Mouse (Mus musculus): ENCODE data around the gene Gm4353. TPM values are rescaled to one million over a fixed set of nuclear protein-coding genes. Genes with fewer than 3 reads are reported as not detected.
A peak's percentile ranks its signal among the peaks of the same experiment; 100 is the strongest.
"Not testable (repeated sequence)": the region's sequence is repeated elsewhere in the genome, so short reads cannot be mapped to it uniquely, and the experiment has no call there.

Gene Gm4353
- total RNA-seq (2014; rRNA removed) (0.93 and 4.0 TPM in 2 replicates), polyA plus RNA-seq (2015; fragmentation: Nextera tagmentation; extraction: Ambion mirVana) (0.28 and 0.54 TPM in 2 replicates)

DNA sequence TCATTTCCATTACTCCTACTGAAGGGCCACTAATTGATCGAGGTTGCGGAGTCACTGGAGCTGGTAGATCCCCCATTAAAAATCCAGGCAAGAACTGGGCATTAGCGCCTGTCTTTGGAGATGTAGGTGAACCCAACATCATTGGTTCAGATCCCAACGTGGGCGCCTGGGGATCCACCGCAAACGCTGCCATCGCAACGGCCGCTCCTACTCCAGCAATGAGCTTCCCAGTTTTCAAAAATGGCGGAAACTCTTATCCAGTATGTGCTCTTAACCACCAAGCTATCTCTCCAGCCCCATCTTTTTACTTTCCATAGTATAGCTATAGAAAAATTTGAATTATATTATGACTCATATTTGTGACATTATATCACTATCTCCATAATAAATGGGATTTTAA lies at the start of gene Gm4353:
Gene Gm4353 (minus strand): TSS at position 270 of the 400 bp plus-strand sequence.
- H3K4me3 ChIP-seq (ENCODE audit: low read depth, low read length); H3K27ac ChIP-seq (ENCODE audit: low read depth, low read length); H3K9me3 ChIP-seq (ENCODE audit: low read length); H3K27me3 ChIP-seq (ENCODE audit: insufficient read depth, low read length); H3K4me2 ChIP-seq (ENCODE audit: low read depth, low read length, poor library complexity, severe bottlenecking); H3K36me3 ChIP-seq (ENCODE audit: insufficient read depth, low read length); ATAC-seq (ENCODE audit: low FRiP score); H3K4me1 ChIP-seq (ENCODE audit: insufficient read depth, low read length); DNase-seq (ENCODE audit: low spot score); H3K9ac ChIP-seq (replicated peaks; ENCODE audit: low read length, poor library complexity, severe bottlenecking): not testable (repeated sequence)
- 98% methylated on average over 11 of the region's 11 CpGs for WGBS

DNA sequence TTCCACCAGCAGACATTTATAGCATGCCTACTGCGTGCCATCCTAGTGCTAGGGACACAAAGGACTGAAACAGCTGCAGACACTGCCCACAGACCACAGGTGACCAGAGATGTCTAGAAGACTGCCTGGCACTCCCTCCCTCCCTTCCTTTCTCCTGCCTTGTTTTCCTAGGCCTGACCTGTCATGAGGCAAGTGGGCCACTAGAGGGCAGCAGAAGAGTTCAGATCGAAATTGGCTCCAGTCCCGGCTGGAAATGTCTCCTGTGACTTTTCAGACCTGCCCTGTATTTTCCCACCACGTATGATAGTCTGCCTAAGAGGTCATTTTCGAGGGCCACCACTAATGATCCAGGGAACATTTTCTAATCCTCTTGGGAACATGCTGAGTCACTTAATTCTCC lies 47.6 kb upstream of the Gm4353 start:
- ATAC-seq (ENCODE audit: low FRiP score) (peak; percentile 58; the same call in 1 of the 2 replicates), DNase-seq (ENCODE audit: low spot score) (peak; percentile 84)
- Histone ChIP-seq H3K27me3 (ENCODE audit: insufficient read depth, low read length) (no peaks in the 10 kb centered on the region), H3K9ac (replicated peaks; ENCODE audit: low read length, poor library complexity, severe bottlenecking) (no peak overlapping the region), H3K4me2 (ENCODE audit: low read depth, low read length, poor library complexity, severe bottlenecking) (no peak overlapping the region), H3K4me3 (ENCODE audit: low read depth, low read length) (no peak overlapping the region), H3K27ac (ENCODE audit: low read depth, low read length) (0 out of 2 replicates have a peak overlapping the region, but pooled peaks have one; percentile 33), H3K9me3 (ENCODE audit: low read length) (no peaks in the 10 kb centered on the region), H3K4me1 (ENCODE audit: insufficient read depth, low read length) (peaks cover 3% of the 10 kb centered on the region; the same call in 1 of the 2 replicates), H3K36me3 (ENCODE audit: insufficient read depth, low read length) (peaks cover 20% of the 10 kb centered on the region; the same call in 1 of the 2 replicates)
- peak; percentile 95 for TF ChIP-seq CTCF (IDR thresholded peaks at IDR 0.05)
- WGBS = 5% methylated on average over 5 of the region's 5 CpGs

DNA sequence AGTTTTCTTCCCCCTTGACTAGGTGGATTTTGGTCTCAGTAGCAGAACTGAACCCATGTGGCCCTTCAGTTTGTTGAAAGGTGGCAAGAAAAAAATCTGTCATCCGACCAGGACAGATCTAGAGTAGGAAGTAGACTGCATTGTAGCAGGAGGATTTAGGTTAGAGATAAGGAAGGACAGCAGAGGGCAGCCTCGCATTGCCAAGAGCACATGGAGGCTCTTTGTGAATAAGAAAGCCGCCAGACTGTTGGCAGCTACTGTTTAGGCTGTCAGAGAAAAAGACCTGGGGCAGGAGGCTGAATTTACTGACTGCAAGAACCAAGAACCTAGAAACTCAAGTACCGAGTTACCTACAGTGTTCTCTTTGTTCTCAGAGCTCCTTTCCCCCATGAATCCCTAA lies 47.0 kb upstream of the Gm4353 start:
- H3K9me3 ChIP-seq (ENCODE audit: low read length) = no peaks in the 10 kb centered on the region
- peak overlapping the region; percentile 33 for H3K27ac ChIP-seq (ENCODE audit: low read depth, low read length)
- H3K4me2 ChIP-seq (ENCODE audit: low read depth, low read length, poor library complexity, severe bottlenecking) = no peak overlapping the region
- WGBS = 10% methylated on average over 4 of the region's 4 CpGs
- H3K27me3 ChIP-seq (ENCODE audit: insufficient read depth, low read length) = no peaks in the 10 kb centered on the region
- ATAC-seq (ENCODE audit: low FRiP score) (no peak; the same call in 1 of the 2 replicates), DNase-seq (ENCODE audit: low spot score) (peak; percentile 87)
- H3K9ac ChIP-seq (replicated peaks; ENCODE audit: low read length, poor library complexity, severe bottlenecking) = no peak overlapping the region
- no peak overlapping the region for H3K4me3 ChIP-seq (ENCODE audit: low read depth, low read length)
- peaks cover 17% of the 10 kb centered on the region; the same call in 1 of the 2 replicates for H3K36me3 ChIP-seq (ENCODE audit: insufficient read depth, low read length)
- TF ChIP-seq CTCF (IDR thresholded peaks at IDR 0.05) = peak; percentile 76
- peaks cover 3% of the 10 kb centered on the region; the same call in 1 of the 2 replicates for H3K4me1 ChIP-seq (ENCODE audit: insufficient read depth, low read length)

DNA sequence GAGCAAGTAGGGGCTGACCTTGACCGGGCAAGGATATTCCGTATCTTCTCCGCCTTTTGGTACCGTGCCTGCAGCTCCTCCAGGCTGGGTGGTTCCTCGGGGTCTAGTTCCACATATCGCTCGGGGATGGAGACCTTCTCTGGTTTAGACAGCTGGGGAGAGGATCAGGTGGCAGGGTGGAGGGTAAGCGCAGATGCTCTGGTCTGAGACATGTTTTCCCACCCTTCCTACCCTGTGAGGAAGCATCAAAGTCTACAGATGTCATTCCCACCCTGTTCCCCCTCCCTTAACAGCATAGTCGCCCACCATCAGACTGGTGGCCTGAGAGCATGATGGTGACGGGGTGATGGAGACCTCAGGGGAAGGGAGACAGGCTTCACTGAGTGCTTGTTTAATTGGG lies 44.9 kb upstream of the Gm4353 start:
- no peak for TF ChIP-seq CTCF (IDR thresholded peaks at IDR 0.05)
- H3K4me1 ChIP-seq (ENCODE audit: insufficient read depth, low read length) = peaks cover 3% of the 10 kb centered on the region; the same call in 1 of the 2 replicates
- H3K27me3 ChIP-seq (ENCODE audit: insufficient read depth, low read length) = no peaks in the 10 kb centered on the region
- no peak overlapping the region for H3K4me3 ChIP-seq (ENCODE audit: low read depth, low read length)
- 94% methylated on average over 10 of the region's 10 CpGs for WGBS
- H3K9me3 ChIP-seq (ENCODE audit: low read length) = no peaks in the 10 kb centered on the region
- peaks cover 7% of the 10 kb centered on the region; the same call in 1 of the 2 replicates for H3K36me3 ChIP-seq (ENCODE audit: insufficient read depth, low read length)
- no peak overlapping the region for H3K4me2 ChIP-seq (ENCODE audit: low read depth, low read length, poor library complexity, severe bottlenecking)
- H3K27ac ChIP-seq (ENCODE audit: low read depth, low read length) = no peak overlapping the region
- DNase-seq (ENCODE audit: low spot score) = no peak
- no peak overlapping the region for H3K9ac ChIP-seq (replicated peaks; ENCODE audit: low read length, poor library complexity, severe bottlenecking)
- no peak for ATAC-seq (ENCODE audit: low FRiP score)

DNA sequence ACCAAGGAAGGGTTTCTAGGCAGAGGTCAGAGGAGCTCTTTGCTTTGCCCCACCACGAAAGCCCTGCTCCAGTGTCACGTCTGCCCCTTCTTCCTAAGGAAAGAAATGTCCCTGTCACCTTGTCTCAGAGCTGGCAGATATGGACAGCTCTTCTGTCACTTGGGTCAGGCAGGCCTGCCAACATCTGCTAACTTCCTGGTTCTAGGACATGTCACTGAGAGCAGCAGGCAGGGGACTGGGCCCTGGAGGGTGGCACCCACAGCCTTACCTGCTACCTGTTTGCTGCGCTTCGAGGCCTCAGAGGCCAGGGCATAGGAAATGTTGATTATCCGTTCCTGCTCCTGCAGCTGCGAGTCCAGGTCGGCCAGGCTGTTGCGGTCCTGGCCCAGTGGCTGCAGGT lies 43.9 kb upstream of the Gm4353 start:
- H3K27me3 ChIP-seq (ENCODE audit: insufficient read depth, low read length) = no peaks in the 10 kb centered on the region
- WGBS = 98% methylated on average over 8 of the region's 8 CpGs
- ATAC-seq (ENCODE audit: low FRiP score) (no peak), DNase-seq (ENCODE audit: low spot score) (no peak)
- no peak for TF ChIP-seq CTCF (IDR thresholded peaks at IDR 0.05)
- H3K36me3 ChIP-seq (ENCODE audit: insufficient read depth, low read length) = peaks cover 7% of the 10 kb centered on the region; the same call in 1 of the 2 replicates
- H3K4me3 ChIP-seq (ENCODE audit: low read depth, low read length) = no peak overlapping the region
- no peak overlapping the region for H3K9ac ChIP-seq (replicated peaks; ENCODE audit: low read length, poor library complexity, severe bottlenecking)
- H3K9me3 ChIP-seq (ENCODE audit: low read length) = no peaks in the 10 kb centered on the region
- no peak overlapping the region for H3K27ac ChIP-seq (ENCODE audit: low read depth, low read length)
- H3K4me2 ChIP-seq (ENCODE audit: low read depth, low read length, poor library complexity, severe bottlenecking) = no peak overlapping the region
- peaks cover 3% of the 10 kb centered on the region; the same call in 1 of the 2 replicates for H3K4me1 ChIP-seq (ENCODE audit: insufficient read depth, low read length)

DNA sequence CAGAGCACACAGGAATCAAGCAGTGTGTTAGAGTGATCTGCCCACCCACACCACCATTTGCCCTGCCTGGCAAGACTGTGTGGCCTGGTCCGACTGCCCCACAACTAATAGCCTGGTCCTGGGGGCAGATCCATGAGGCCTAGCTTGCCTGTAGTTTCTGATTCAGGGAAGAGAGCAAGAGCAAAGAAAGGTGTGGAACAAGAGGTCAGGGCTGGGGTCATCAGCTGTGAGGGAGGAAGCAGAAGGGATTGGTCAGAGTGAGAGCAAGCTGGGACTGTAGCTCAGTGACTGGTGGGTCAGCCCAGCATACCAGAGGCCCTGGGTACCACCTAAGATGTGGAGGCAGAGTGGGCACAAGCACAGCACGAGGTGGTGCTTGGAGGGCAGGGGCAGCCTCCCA lies 42.6 kb upstream of the Gm4353 start:
- Histone ChIP-seq H3K9me3 (ENCODE audit: low read length) (no peaks in the 10 kb centered on the region), H3K4me2 (ENCODE audit: low read depth, low read length, poor library complexity, severe bottlenecking) (no peak overlapping the region), H3K27me3 (ENCODE audit: insufficient read depth, low read length) (no peaks in the 10 kb centered on the region), H3K9ac (replicated peaks; ENCODE audit: low read length, poor library complexity, severe bottlenecking) (no peak overlapping the region), H3K4me3 (ENCODE audit: low read depth, low read length) (no peak overlapping the region), H3K27ac (ENCODE audit: low read depth, low read length) (no peak overlapping the region), H3K36me3 (ENCODE audit: insufficient read depth, low read length) (peaks cover 7% of the 10 kb centered on the region; the same call in 1 of the 2 replicates), H3K4me1 (ENCODE audit: insufficient read depth, low read length) (peaks cover 3% of the 10 kb centered on the region; the same call in 1 of the 2 replicates)
- DNase-seq (ENCODE audit: low spot score) (no peak), ATAC-seq (ENCODE audit: low FRiP score) (no peak)
- no peak for TF ChIP-seq CTCF (IDR thresholded peaks at IDR 0.05)
- WGBS = 86% methylated on average over 2 of the region's 2 CpGs
